Mouse (Mus musculus) myocyte (in vitro differentiated cells): ENCODE measurements at regions not wholly inside any gene's neighbourhood (a gene's known extent, or its start where the extent isn't known, plus 50 kb on each side); places are given as distances from the start of the nearest gene placed in this dataset.

Experiments used
- CEBPB ChIP-seq: IDR thresholded peaks from 2 replicates; pipeline ENCODE4 v1.6.1; 2011; ENCODE audit warnings: mild to moderate bottlenecking, moderate library complexity; ENCODE audit not compliant: poor library complexity, insufficient read depth, severe bottlenecking
- E2F4 ChIP-seq: IDR thresholded peaks from one replicate; pipeline ENCODE4 v1.6.1; 2011; ENCODE audit warnings: mild to moderate bottlenecking, control low read depth, moderate library complexity; ENCODE audit not compliant: insufficient read depth
- MAX ChIP-seq: IDR thresholded peaks from one replicate; pipeline ENCODE4 v1.6.1; 2011; ENCODE audit warnings: low read depth, mild to moderate bottlenecking, control low read depth
- MYOD1 ChIP-seq, 3 experiments: IDR thresholded peaks; one replicate each; pipeline ENCODE4 v1.6.1; 2011; ENCODE audit warnings: control low read depth in 2 of 3, low read depth in 2 of 3, mild to moderate bottlenecking in 2 of 3, moderate library complexity in 1 of 3; ENCODE audit not compliant: insufficient read length in 2 of 3, control insufficient read depth in 1 of 3
- MYOG ChIP-seq, 3 experiments: IDR thresholded peaks; one replicate each; pipeline ENCODE4 v1.6.1; 2011; ENCODE audit warnings: control low read depth in 2 of 3, low read depth in 2 of 3, mild to moderate bottlenecking in 2 of 3; ENCODE audit not compliant: insufficient read length in 2 of 3, control insufficient read depth in 1 of 3, insufficient read depth in 1 of 3
- POLR2A ChIP-seq: IDR thresholded peaks from one replicate; pipeline ENCODE4 v1.6.1; 2011; ENCODE audit warnings: low read depth, mild to moderate bottlenecking, control low read depth, moderate library complexity; ENCODE audit not compliant: insufficient read length
- POLR2AphosphoS2 ChIP-seq: IDR thresholded peaks from one replicate; pipeline ENCODE4 v1.6.1; 2011; ENCODE audit warnings: low read depth, control low read depth; ENCODE audit not compliant: insufficient read length
- REST ChIP-seq: IDR thresholded peaks from one replicate; pipeline ENCODE4 v1.6.1; 2011; ENCODE audit warnings: mild to moderate bottlenecking, control low read depth, moderate library complexity; ENCODE audit not compliant: insufficient read depth, insufficient read length
- SRF ChIP-seq: IDR thresholded peaks from one replicate; pipeline ENCODE4 v1.6.1; 2011; ENCODE audit warnings: low read depth; ENCODE audit not compliant: control insufficient read depth, insufficient read length
- TCF12 ChIP-seq: IDR thresholded peaks from one replicate; pipeline ENCODE4 v1.6.1; 2011; ENCODE audit warnings: mild to moderate bottlenecking, control low read depth; ENCODE audit not compliant: poor library complexity, insufficient read depth, severe bottlenecking
- TCF3 ChIP-seq: IDR thresholded peaks from one replicate; pipeline ENCODE4 v1.6.1; 2011; ENCODE audit warnings: low read depth, control low read depth; ENCODE audit not compliant: insufficient read length
- USF1 ChIP-seq: IDR thresholded peaks from one replicate; pipeline ENCODE4 v1.6.1; 2011; ENCODE audit warnings: low read depth, mild to moderate bottlenecking, control low read depth, moderate library complexity

DNA sequence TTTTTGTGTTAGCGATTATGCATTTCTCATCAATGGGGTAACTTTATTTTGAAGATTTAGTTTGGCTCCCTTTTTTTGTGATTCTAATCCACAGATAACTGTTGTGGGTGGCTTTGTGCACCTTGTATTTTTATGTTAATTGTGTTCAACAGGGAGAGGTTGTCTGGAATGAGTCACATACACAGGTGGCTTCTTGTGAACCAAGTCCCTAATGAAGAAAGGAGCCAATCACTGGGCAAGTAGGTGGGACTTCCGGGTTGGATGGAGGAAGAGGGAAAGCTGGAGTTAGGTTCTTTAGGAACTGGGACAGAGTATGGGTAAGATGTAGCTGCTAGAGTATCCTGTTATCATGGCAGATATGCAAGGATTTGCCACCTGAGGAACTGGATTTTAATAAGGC, 925.2 kb downstream of the Flrt2 start:
- TF ChIP-seq POLR2A (no peak), MAX (no peak), E2F4 (no peak), POLR2AphosphoS2 (no peak), CEBPB (no peak), MYOG (IDR thresholded peaks at IDR 0.05; ENCODE audit: control insufficient read depth in 1 of 3, insufficient read depth in 1 of 3, insufficient read length in 2 of 3, low read depth in 2 of 3) (no peak), USF1 (no peak), MYOD1 (IDR thresholded peaks at IDR 0.05; ENCODE audit: control insufficient read depth in 1 of 3, insufficient read length in 2 of 3, low read depth in 2 of 3) (no peak), TCF12 (no peak), REST (no peak), SRF (no peak), TCF3 (no peak)
